Mouse (Mus musculus) kidney, adult 2 months (tissue): ENCODE data around the gene Abtb2.

ENCODE experiments used
- CTCF ChIP-seq: fragments of 200-500 bp; conservative IDR thresholded peaks from 2 replicates; pipeline ENCODE4 v1.5.1; 2011; ENCODE audit warnings: low read depth, mild to moderate bottlenecking, control low read depth, low read length, moderate library complexity, mixed read lengths; ENCODE audit not compliant: insufficient read depth, insufficient read length
- POLR2A ChIP-seq: fragments of 200-500 bp; IDR thresholded peaks from one replicate; pipeline ENCODE4 v1.6.1; 2011; ENCODE audit warnings: low read depth, low read length, control low read depth

GRCm38 (mm10) chr2:103554041-103554440 is 12.1 kb upstream of the Abtb2 start:
- TF ChIP-seq POLR2A = no peak
- TF ChIP-seq CTCF = no peak
